Mouse (Mus musculus) small intestine, adult 2 months (tissue): Measurements from ENCODE around the gene Esrp2. TPM values are rescaled to one million over a fixed set of nuclear protein-coding genes. Genes with fewer than 3 reads are reported as not detected.

Experiments
- H3K27ac ChIP-seq: fragments of 200-500 bp; 2 replicates; pipeline ENCODE4 v1.5.1; 2012; ENCODE audit warnings: low read depth, low read length, control low read depth, inconsistent platforms; ENCODE audit not compliant: insufficient read depth
- H3K27me3 ChIP-seq: fragments of 200-500 bp; 2 replicates; pipeline ENCODE4 v1.6.1; 2012; ENCODE audit warnings: mild to moderate bottlenecking, moderate library complexity, low read length, inconsistent platforms; ENCODE audit not compliant: control insufficient read depth, insufficient read depth
- H3K36me3 ChIP-seq: fragments of 200-500 bp; 2 replicates; pipeline ENCODE4 v1.6.1; 2012; ENCODE audit warnings: mild to moderate bottlenecking, low read length, control low read depth, inconsistent platforms; ENCODE audit not compliant: control insufficient read depth, insufficient read depth
- H3K4me1 ChIP-seq: fragments of 200-500 bp; 2 replicates; pipeline ENCODE4 v1.6.1; 2012; ENCODE audit warnings: low read length, inconsistent platforms, mixed read lengths; ENCODE audit not compliant: control insufficient read depth, insufficient read depth, insufficient read length
- H3K4me3 ChIP-seq: fragments of 200-500 bp; 2 replicates; pipeline ENCODE4 v1.5.1; 2012; ENCODE audit warnings: low read depth, mild to moderate bottlenecking, control low read depth, inconsistent platforms, low read length, moderate library complexity
- CTCF ChIP-seq: fragments of 200-500 bp; IDR thresholded peaks from 2 replicates; pipeline ENCODE4 v1.5.1; 2012; ENCODE audit warnings: low read depth, mild to moderate bottlenecking, control low read depth, inconsistent platforms, low read length, moderate library complexity, mixed read lengths; ENCODE audit not compliant: insufficient replicate concordance, insufficient read length; ENCODE audit errors: extremely low read depth
- POLR2A ChIP-seq: fragments of 200-500 bp; IDR thresholded peaks from 2 replicates; pipeline ENCODE4 v1.6.1; 2012; ENCODE audit warnings: low read depth, mild to moderate bottlenecking, control low read depth, inconsistent platforms, low read length, moderate library complexity
- WGBS: fragments of 180-500 bp; shearing (Covaris S2); methylation state at CpG from one replicate; pipeline ENCODE4 v1.1.7; 2018; 5-methylcytosine and 5-hydroxymethylcytosine counted together
- polyA plus RNA-seq: library from polyadenylated mRNA; depleted of rRNA; stranded (reverse); fragments of >200 nt; gene quantifications from 2 replicates; pipeline ENCODE4 v1.2.3, GENCODE M21; 2012

Gene Esrp2
- polyA plus RNA-seq, 1 experiment: 30.9 TPM

DNA sequence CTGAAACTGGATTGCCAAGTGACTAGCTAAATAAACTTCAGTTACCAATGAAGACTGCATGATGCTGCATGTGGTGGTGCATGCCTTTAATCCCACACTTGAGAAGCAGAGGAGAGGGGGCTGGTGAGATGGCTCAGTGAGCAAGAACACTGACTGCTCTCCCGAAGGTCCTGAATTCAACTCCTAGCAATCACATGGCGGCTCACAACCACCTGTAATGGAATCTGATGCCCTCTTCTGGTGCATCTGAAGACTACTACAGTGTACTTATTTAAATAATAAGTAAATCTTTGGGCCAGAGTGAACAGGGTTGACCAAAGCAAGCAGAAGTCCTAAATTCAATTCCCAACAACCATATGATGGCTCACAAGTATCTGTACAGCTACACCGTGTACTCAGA is 13.3 kb downstream of the Esrp2 start:
- 77% methylated on average over 3 of the region's 3 CpGs for WGBS
- Histone ChIP-seq H3K4me1 (no peaks in the 10 kb centered on the region), H3K36me3 (peaks cover 27% of the 10 kb centered on the region), H3K27ac (no peak overlapping the region), H3K4me3 (no peak overlapping the region), H3K27me3 (no peaks in the 10 kb centered on the region)
- TF ChIP-seq CTCF (no peak), POLR2A (no peak)

DNA sequence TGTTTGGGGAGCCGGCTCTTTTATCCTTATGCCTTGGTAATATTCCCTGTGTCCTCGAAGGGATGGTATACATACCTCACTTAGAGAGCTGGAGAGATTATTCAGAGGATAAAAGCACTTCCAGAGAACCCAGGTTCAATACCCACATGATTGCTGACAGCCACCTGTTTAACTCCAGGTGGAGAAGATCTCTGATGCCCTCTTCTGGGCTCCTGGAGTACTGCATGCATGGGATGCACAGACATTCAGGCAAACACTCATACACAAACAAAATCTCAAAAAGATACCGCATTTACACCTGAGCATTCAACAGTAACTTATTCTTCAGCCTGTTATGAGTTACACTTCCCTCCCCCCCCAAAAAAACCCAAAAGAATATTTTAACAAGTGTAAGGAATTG is 20.9 kb downstream of the Esrp2 start:
- Histone ChIP-seq H3K4me1 (no peaks in the 10 kb centered on the region), H3K27ac (no peak overlapping the region), H3K27me3 (no peaks in the 10 kb centered on the region), H3K4me3 (no peak overlapping the region), H3K36me3 (peaks cover 41% of the 10 kb centered on the region)
- 98% methylated on average over 3 of the region's 3 CpGs for WGBS
- no peak for TF ChIP-seq POLR2A
- 0 out of 2 replicates have a peak, but pooled peaks have one; percentile 14 for TF ChIP-seq CTCF

DNA sequence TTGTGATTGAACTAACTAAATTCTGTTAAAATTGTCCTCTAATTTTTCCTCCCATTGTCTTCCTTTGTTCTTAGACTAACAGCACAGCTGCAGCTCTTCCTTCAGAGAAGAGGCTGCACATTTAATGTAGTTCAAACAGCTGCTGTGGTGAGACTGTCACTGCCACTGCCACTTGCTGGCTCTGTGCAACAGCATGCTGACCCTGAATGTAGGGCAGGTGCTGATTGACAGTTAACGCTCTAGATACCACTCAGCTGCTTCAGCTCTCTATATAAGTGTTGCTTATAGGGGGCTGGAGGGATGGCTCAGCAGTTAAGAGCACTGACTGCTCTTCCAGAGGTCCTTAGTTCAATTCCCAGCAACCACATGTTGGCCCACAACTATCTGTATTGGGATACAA is 24.3 kb downstream of the Esrp2 start:
- WGBS: 93% methylated on average over 1 of the region's 1 CpGs
- Histone ChIP-seq H3K36me3 (peaks cover 48% of the 10 kb centered on the region), H3K4me3 (no peak overlapping the region), H3K27me3 (no peaks in the 10 kb centered on the region), H3K27ac (no peak overlapping the region), H3K4me1 (no peaks in the 10 kb centered on the region)
- no peak for TF ChIP-seq CTCF
- TF ChIP-seq POLR2A: no peak

DNA sequence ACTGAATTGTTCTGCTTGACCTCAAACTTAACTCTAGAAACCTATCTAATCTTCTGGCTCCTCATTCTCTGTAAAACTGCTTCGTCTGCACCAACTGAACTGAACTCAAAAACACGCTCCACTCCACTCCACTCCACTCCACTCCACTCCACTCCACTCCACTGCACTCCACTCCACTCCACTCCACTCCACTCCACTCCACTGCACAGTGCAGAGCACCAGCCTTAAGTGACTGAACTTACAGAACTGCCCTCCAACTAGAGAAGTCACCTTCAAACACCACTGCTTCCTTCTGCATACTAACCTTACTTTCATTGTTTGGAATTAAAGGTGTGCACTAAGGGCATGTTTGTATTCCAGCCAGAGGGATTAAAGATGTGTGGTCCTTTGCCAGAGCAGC is 24.7 kb downstream of the Esrp2 start:
- Histone ChIP-seq H3K27ac (no peak overlapping the region), H3K27me3 (no peaks in the 10 kb centered on the region), H3K4me1 (no peaks in the 10 kb centered on the region), H3K4me3 (no peak overlapping the region), H3K36me3 (peaks cover 47% of the 10 kb centered on the region)
- TF ChIP-seq CTCF: no peak
- TF ChIP-seq POLR2A: no peak
- WGBS: 82% methylated on average over 2 of the region's 2 CpGs

DNA sequence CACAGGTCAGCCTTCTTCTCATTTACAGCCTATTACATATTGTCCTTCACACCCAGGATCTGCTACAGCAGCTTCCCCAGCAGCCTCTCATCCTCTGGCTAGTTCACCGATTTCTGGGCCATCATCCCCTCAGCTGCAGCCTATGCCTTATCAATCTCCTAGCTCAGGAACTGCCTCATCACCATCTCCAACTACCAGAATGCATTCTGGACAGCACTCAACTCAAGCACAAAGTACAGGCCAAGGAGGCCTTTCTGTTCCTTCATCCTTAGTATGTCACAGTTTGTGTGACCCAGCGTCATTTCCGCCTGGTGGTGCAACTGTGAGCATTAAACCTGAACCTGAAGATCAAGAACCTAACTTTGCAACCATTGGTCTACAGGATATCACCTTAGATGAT is 28.0 kb downstream of the Esrp2 start:
- 92% methylated on average over 3 of the region's 3 CpGs for WGBS
- no peaks in the 10 kb centered on the region for H3K27me3 ChIP-seq
- peaks cover 46% of the 10 kb centered on the region for H3K36me3 ChIP-seq
- no peak for TF ChIP-seq CTCF
- no peak for TF ChIP-seq POLR2A
- H3K4me1 ChIP-seq: no peaks in the 10 kb centered on the region
- H3K4me3 ChIP-seq: no peak overlapping the region
- no peak overlapping the region for H3K27ac ChIP-seq

DNA sequence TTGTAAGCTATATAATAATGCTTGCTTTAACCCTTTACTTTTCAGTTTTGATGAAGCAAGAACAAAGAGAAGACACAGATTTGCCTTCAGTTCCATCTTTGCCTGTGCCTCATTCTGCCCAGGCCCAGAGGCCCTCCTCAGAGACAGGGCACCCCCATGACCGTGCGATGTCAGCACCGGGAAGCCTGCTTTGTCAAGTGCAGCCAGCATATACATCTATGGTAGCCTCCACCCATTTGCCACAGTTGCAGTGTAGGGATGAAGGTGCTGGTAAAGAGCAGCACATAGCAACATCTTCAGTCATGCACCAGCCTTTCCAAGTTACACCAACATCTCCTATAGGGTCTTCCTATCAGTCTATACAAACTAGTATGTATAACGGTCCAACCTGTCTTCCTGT is 28.7 kb downstream of the Esrp2 start:
- WGBS: 94% methylated on average over 4 of the region's 4 CpGs
- peaks cover 50% of the 10 kb centered on the region for H3K36me3 ChIP-seq

DNA sequence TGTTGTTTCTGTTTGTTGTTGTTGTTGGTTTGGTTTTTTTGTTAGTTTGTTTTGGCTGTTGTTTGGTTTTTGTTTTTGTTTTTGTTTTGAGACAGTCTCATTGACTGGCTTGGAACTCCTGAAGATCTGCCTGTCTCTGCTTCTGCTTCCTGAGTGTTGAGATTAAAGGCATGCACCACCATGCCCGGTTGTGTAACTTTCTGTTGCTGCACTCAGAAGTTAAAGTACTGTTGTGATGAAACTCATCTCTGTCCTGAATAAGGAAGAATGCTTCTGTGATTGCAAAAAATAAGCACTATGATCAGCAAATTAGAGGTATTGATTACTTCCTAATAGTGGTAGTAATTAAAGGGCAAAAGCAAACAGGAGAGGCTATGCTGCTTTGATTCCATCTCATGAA is 30.6 kb downstream of the Esrp2 start:
- Histone ChIP-seq H3K4me1 (no peaks in the 10 kb centered on the region), H3K36me3 (peaks cover 54% of the 10 kb centered on the region), H3K4me3 (no peak overlapping the region), H3K27me3 (no peaks in the 10 kb centered on the region), H3K27ac (no peak overlapping the region)
- WGBS: 60% methylated on average over 1 of the region's 1 CpGs
- no peak for TF ChIP-seq POLR2A
- no peak for TF ChIP-seq CTCF

More for the DNA sequence above, 28.7 kb downstream of the Esrp2 start:
- no peak overlapping the region for H3K27ac ChIP-seq
- H3K27me3 ChIP-seq: no peaks in the 10 kb centered on the region
- no peaks in the 10 kb centered on the region for H3K4me1 ChIP-seq
- H3K4me3 ChIP-seq: no peak overlapping the region
- no peak for TF ChIP-seq CTCF
- TF ChIP-seq POLR2A: no peak

DNA sequence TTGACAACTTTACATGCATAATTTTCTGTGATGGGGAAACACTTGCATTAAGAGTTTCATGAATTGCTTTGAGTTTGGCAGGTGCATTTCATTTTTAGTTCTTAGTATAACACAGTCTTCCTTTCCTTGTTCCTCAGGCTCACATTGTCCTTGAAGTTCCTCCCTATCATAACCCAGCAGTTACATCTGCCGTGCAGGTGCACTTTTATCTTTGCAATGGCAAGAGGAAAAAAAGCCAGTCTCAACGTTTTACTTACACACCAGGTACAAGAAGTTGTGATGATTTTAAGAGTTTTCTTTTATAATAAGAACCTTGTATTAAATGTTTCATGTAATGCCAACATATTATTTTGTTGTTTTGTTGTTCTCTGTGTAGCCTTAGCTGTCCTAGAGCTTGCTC is 32.9 kb downstream of the Esrp2 start:
- TF ChIP-seq CTCF (no peak), POLR2A (no peak)
- Histone ChIP-seq H3K4me1 (no peaks in the 10 kb centered on the region), H3K36me3 (peaks cover 54% of the 10 kb centered on the region), H3K27ac (no peak overlapping the region), H3K4me3 (no peak overlapping the region), H3K27me3 (no peaks in the 10 kb centered on the region)
- 27% methylated on average over 2 of the region's 2 CpGs for WGBS
